Mouse (Mus musculus): ENCODE measurements at regions not wholly inside any gene's neighbourhood (a gene's known extent, or its start where the extent isn't known, plus 50 kb on each side); places are given as distances from the start of the nearest gene placed in this dataset.

GRCm38 (mm10) chr15:25278317-25279156, 135.0 kb downstream of the Basp1 start:
- Histone ChIP-seq H3K27ac (replicated peaks) (no peak overlapping the region; the same call in 1 of the 2 replicates), H3K4me3 (no peak overlapping the region), H3K27me3 (ENCODE audit: low read depth, poor library complexity, severe bottlenecking) (no peaks in the 10 kb centered on the region), H3K36me3 (no peaks in the 10 kb centered on the region), H3K9me3 (replicated peaks) (no peaks in the 10 kb centered on the region), H3K4me1 (peaks cover 8% of the 10 kb centered on the region; the same call in 1 of the 2 replicates)
- DNase-seq (ENCODE audit: low spot score), result no peak
- WGBS, result 77% methylated on average over 6 of the region's 6 CpGs

GRCm38 (mm10) chr15:25276227-25276626, 137.3 kb downstream of the Basp1 start:
- H3K9me3 ChIP-seq (replicated peaks), result no peaks in the 10 kb centered on the region
- no peaks in the 10 kb centered on the region for H3K36me3 ChIP-seq
- H3K4me1 ChIP-seq, result peaks cover 8% of the 10 kb centered on the region; the same call in 1 of the 2 replicates
- H3K4me3 ChIP-seq, result no peak overlapping the region
- H3K27me3 ChIP-seq (ENCODE audit: low read depth, poor library complexity, severe bottlenecking), result no peaks in the 10 kb centered on the region
- 75% methylated on average over 5 of the region's 5 CpGs for WGBS
- H3K27ac ChIP-seq (replicated peaks), result no peak overlapping the region
- DNase-seq (ENCODE audit: low spot score), result no peak

- Histone ChIP-seq H3K27me3 (ENCODE audit: low read depth, poor library complexity, severe bottlenecking) (no peaks in the 10 kb centered on the region), H3K4me3 (no peak overlapping the region), H3K4me1 (peaks cover 6% of the 10 kb centered on the region), H3K9me3 (replicated peaks) (no peaks in the 10 kb centered on the region), H3K36me3 (no peaks in the 10 kb centered on the region), H3K27ac (replicated peaks) (no peak overlapping the region)
- no peak for DNase-seq (ENCODE audit: low spot score)
- 87% methylated on average over 5 of the region's 5 CpGs for WGBS
Observed at GRCm38 (mm10) chr15:25271886-25272285, 141.7 kb downstream of the Basp1 start.

DNA sequence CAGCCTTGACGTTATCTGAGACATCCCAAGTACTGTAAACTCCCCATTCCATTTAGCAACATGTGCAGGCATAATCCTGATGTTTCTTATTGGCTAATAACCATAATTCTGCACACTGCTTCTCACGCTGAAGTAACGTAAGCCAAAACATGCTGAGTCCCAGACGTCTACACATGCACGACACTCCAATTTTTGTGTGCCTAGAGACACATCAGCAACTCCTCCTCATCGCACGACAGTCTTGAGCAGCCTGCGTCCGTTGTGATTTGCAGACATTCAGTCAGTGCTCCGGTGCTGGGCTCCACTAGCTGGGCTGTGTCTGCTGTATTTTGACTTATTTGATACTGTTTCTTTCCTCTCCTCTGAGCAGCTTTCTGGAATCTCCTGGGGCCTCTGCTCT, 143.2 kb downstream of the Basp1 start:
- Histone ChIP-seq H3K27ac (replicated peaks) (no peak overlapping the region), H3K4me3 (no peak overlapping the region), H3K27me3 (ENCODE audit: low read depth, poor library complexity, severe bottlenecking) (no peaks in the 10 kb centered on the region), H3K9me3 (replicated peaks) (no peaks in the 10 kb centered on the region), H3K36me3 (no peaks in the 10 kb centered on the region), H3K4me1 (peaks cover 6% of the 10 kb centered on the region)
- no peak for DNase-seq (ENCODE audit: low spot score)
- WGBS, result 93% methylated on average over 10 of the region's 10 CpGs

DNA sequence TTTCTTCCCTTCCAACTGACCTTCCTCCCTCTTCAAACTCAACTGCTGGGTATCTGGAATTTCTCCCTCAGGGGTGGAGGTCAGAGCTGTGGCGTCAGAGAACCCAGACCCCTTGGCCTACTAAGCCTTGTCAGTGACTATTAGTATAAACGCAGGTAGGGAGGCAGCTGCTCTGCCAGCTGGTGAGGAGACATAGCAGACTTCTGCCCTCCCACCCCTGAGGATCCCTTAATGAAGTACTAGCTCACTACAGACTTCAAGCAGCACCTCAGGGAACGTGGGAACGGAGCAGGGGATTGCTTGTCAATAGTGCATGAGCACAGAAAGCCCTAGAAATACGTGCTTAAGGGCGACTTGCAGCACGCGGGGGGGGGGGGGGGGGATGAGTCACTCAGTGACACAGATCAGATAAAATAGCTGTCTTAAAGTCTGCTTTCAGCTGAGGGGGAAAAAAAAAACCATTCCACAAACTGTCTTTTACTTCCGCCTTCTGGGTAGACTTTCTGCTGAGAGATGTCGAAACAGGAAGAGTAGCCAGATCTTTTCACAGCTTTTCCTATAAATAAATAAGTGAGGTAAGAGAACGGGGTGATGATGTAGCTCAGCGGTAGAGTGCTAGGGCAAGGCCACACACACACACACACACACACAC, 144.1 kb downstream of the Basp1 start:
- no peak for DNase-seq (ENCODE audit: low spot score)
- H3K36me3 ChIP-seq, result no peaks in the 10 kb centered on the region
- peaks cover 6% of the 10 kb centered on the region for H3K4me1 ChIP-seq
- 0 out of 2 replicates have a peak overlapping the region, but pooled peaks have one; percentile 4 for H3K27ac ChIP-seq (replicated peaks)
- H3K4me3 ChIP-seq, result no peak overlapping the region
- H3K9me3 ChIP-seq (replicated peaks), result no peaks in the 10 kb centered on the region
- H3K27me3 ChIP-seq (ENCODE audit: low read depth, poor library complexity, severe bottlenecking), result no peaks in the 10 kb centered on the region
- 76% methylated on average over 12 of the region's 12 CpGs for WGBS

- H3K36me3 ChIP-seq, result no peaks in the 10 kb centered on the region
- WGBS, result 87% methylated on average over 2 of the region's 2 CpGs
Observed at GRCm38 (mm10) chr15:25268436-25268835, 145.1 kb downstream of the Basp1 start.

GRCm38 (mm10) chr15:25267509-25267908, 146.1 kb downstream of the Basp1 start:
- WGBS, result 95% methylated on average over 3 of the region's 3 CpGs
- Histone ChIP-seq H3K4me1 (peaks cover 6% of the 10 kb centered on the region), H3K4me3 (no peak overlapping the region), H3K27ac (replicated peaks) (no peak overlapping the region), H3K27me3 (ENCODE audit: low read depth, poor library complexity, severe bottlenecking) (no peaks in the 10 kb centered on the region), H3K36me3 (no peaks in the 10 kb centered on the region), H3K9me3 (replicated peaks) (no peaks in the 10 kb centered on the region)
- DNase-seq (ENCODE audit: low spot score), result no peak

More at GRCm38 (mm10) chr15:25268436-25268835, 145.1 kb downstream of the Basp1 start:
- no peak overlapping the region for H3K4me3 ChIP-seq
- no peaks in the 10 kb centered on the region for H3K27me3 ChIP-seq (ENCODE audit: low read depth, poor library complexity, severe bottlenecking)
- peaks cover 6% of the 10 kb centered on the region for H3K4me1 ChIP-seq
- H3K9me3 ChIP-seq (replicated peaks), result no peaks in the 10 kb centered on the region
- no peak for DNase-seq (ENCODE audit: low spot score)
- H3K27ac ChIP-seq (replicated peaks), result no peak overlapping the region

- Histone ChIP-seq H3K27me3 (ENCODE audit: low read depth, poor library complexity, severe bottlenecking) (no peaks in the 10 kb centered on the region), H3K9me3 (replicated peaks) (no peaks in the 10 kb centered on the region), H3K4me1 (no peaks in the 10 kb centered on the region), H3K27ac (replicated peaks) (0 out of 2 replicates have a peak overlapping the region, but pooled peaks have one; percentile 3), H3K36me3 (no peaks in the 10 kb centered on the region), H3K4me3 (no peak overlapping the region)
- no peak for DNase-seq (ENCODE audit: low spot score)
- 83% methylated on average over 13 of the region's 13 CpGs for WGBS
Observed at GRCm38 (mm10) chr15:25252648-25253567, 160.7 kb downstream of the Basp1 start.

DNA sequence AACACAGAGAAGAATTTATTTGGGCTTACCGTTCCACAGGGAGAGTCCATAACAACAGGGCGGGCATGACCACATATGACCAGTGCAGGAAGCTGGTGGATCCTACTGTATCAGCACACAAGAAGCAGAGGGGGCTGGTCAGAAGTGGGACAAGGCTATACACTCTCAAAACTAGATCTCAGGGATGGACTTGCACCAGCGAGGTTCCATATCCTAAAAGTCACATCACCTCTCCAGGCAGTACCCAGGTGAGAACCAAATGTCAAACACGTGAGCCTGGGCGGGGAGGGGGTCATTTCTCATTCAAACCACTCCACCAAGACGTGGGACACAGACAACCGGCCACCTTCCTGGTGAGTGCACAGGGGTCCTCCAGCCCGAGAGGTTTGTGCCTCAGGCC, 167.9 kb downstream of the Basp1 start:
- WGBS, result 91% methylated on average over 8 of the region's 8 CpGs
- no peak for DNase-seq (ENCODE audit: low spot score)
- Histone ChIP-seq H3K4me1 (no peaks in the 10 kb centered on the region), H3K27me3 (ENCODE audit: low read depth, poor library complexity, severe bottlenecking) (no peaks in the 10 kb centered on the region), H3K36me3 (no peaks in the 10 kb centered on the region), H3K9me3 (replicated peaks) (no peaks in the 10 kb centered on the region), H3K27ac (replicated peaks) (no peak overlapping the region), H3K4me3 (no peak overlapping the region)

DNA sequence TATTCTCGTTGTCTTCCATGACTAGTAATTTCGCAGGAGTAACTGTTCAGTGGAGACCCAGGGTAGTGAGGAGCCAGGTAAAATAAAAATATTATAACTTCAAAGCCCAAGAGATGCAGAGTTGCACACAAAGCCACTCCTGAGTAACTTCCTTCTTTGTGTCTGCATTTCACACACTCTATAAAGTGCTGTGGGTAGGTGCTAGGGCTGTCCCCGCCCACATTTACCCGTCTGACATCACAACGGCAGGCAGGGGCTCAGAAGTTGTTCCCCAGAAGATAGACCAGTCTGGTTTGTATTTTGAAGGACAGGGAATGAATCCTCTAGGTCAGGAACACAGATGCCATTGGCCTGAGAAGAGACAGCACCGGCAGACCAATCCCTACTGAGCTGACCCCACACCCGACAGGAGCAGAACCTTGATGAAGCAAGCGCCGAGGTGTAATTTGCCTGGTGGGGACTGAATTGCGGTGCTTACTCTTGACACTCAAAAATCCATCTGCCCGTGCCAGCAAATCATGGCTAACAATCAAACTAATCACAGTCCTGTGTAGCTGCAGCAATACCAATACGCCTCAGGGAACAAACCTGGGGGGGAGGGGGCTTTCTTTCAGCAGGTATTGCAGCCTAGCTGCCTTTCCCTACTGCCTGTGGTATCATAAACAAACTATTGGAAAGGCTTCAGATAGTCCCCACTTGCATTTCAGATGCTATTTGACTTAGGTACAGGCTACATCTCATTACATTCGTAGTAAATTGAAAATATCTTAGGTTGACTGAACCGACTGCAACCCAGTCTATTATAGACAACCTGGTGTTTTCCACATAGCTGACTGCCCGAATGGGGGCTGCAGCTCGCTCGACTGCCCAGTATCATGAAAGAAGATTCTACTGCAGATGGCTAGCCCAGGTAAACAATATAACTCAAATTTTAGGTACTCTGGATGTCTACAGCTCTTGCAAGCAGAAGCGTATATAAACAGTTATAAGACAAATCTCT, 175.6 kb downstream of the Basp1 start:
- 89% methylated on average over 18 of the region's 18 CpGs for WGBS

GRCm38 (mm10) chr15:25236191-25236723, 177.3 kb downstream of the Basp1 start:
- H3K4me3 ChIP-seq, result no peak overlapping the region
- H3K27me3 ChIP-seq (ENCODE audit: low read depth, poor library complexity, severe bottlenecking), result no peaks in the 10 kb centered on the region
- no peak for DNase-seq (ENCODE audit: low spot score)
- H3K27ac ChIP-seq (replicated peaks), result no peak overlapping the region
- no peaks in the 10 kb centered on the region for H3K4me1 ChIP-seq
- 86% methylated on average over 6 of the region's 6 CpGs for whole genome bisulfite sequencing
- H3K36me3 ChIP-seq, result no peaks in the 10 kb centered on the region
- no peaks in the 10 kb centered on the region for H3K9me3 ChIP-seq (replicated peaks)

More for the DNA sequence above, 175.6 kb downstream of the Basp1 start:
- H3K4me3 ChIP-seq, result no peak overlapping the region
- H3K27ac ChIP-seq (replicated peaks), result no peak overlapping the region
- no peaks in the 10 kb centered on the region for H3K36me3 ChIP-seq
- H3K27me3 ChIP-seq (ENCODE audit: low read depth, poor library complexity, severe bottlenecking), result no peaks in the 10 kb centered on the region
- no peaks in the 10 kb centered on the region for H3K4me1 ChIP-seq
- DNase-seq (ENCODE audit: low spot score), result no peak
- no peaks in the 10 kb centered on the region for H3K9me3 ChIP-seq (replicated peaks)

Data from midbrain, embryonic 10.5 days (tissue).